Mouse (Mus musculus): ENCODE measurements around the gene Crlf1. TPM values are rescaled to one million over a fixed set of nuclear protein-coding genes. Genes with fewer than 3 reads are reported as not detected.

Gene Crlf1
- polyA plus RNA-seq, 1 experiment, result 0.70 TPM

- no peak for DNase-seq
- TF ChIP-seq POLR2A (IDR thresholded peaks at IDR 0.05; ENCODE audit: control insufficient read depth, extremely low read depth, insufficient read depth, low read length, poor library complexity) (no peak), CTCF (IDR thresholded peaks at IDR 0.05; ENCODE audit: borderline replicate concordance, control insufficient read depth, extremely low read depth, insufficient read depth, low read length, poor library complexity) (no peak)
- peaks cover 14% of the 10 kb centered on the region for H3K4me1 ChIP-seq (replicated peaks; ENCODE audit: control insufficient read depth, insufficient read depth, low read length)
- peaks cover 21% of the 10 kb centered on the region for H3K36me3 ChIP-seq (ENCODE audit: control insufficient read depth, insufficient read depth, low read length)
- H3K27ac ChIP-seq (ENCODE audit: control insufficient read depth, insufficient read depth, low read length), result no peak overlapping the region
- no peaks in the 10 kb centered on the region for H3K27me3 ChIP-seq (ENCODE audit: control insufficient read depth, insufficient read depth, low read length)
- 98% methylated on average over 12 of the region's 12 CpGs for WGBS
- H3K4me3 ChIP-seq (ENCODE audit: control insufficient read depth, insufficient read depth, low read length), result no peak overlapping the region
These were observed 41.3 kb downstream of the Crlf1 start for GRCm38 (mm10) chr8:70534281-70534680.

- no peak overlapping the region for H3K27ac ChIP-seq (ENCODE audit: control insufficient read depth, insufficient read depth, low read length)
- 96% methylated on average over 3 of the region's 3 CpGs for WGBS
- no peak for DNase-seq
- peaks cover 21% of the 10 kb centered on the region for H3K36me3 ChIP-seq (ENCODE audit: control insufficient read depth, insufficient read depth, low read length)
- H3K27me3 ChIP-seq (ENCODE audit: control insufficient read depth, insufficient read depth, low read length), result no peaks in the 10 kb centered on the region
- TF ChIP-seq CTCF (IDR thresholded peaks at IDR 0.05; ENCODE audit: borderline replicate concordance, control insufficient read depth, extremely low read depth, insufficient read depth, low read length, poor library complexity) (no peak), POLR2A (IDR thresholded peaks at IDR 0.05; ENCODE audit: control insufficient read depth, extremely low read depth, insufficient read depth, low read length, poor library complexity) (no peak)
- no peak overlapping the region for H3K4me3 ChIP-seq (ENCODE audit: control insufficient read depth, insufficient read depth, low read length)
- H3K4me1 ChIP-seq (replicated peaks; ENCODE audit: control insufficient read depth, insufficient read depth, low read length), result peaks cover 15% of the 10 kb centered on the region
These were observed 42.3 kb downstream of the Crlf1 start for GRCm38 (mm10) chr8:70535221-70535620.

- Histone ChIP-seq H3K4me1 (replicated peaks; ENCODE audit: control insufficient read depth, insufficient read depth, low read length) (peaks cover 20% of the 10 kb centered on the region), H3K36me3 (ENCODE audit: control insufficient read depth, insufficient read depth, low read length) (peaks cover 21% of the 10 kb centered on the region), H3K27me3 (ENCODE audit: control insufficient read depth, insufficient read depth, low read length) (no peaks in the 10 kb centered on the region), H3K27ac (ENCODE audit: control insufficient read depth, insufficient read depth, low read length) (no peak overlapping the region), H3K4me3 (ENCODE audit: control insufficient read depth, insufficient read depth, low read length) (no peak overlapping the region)
- no peak for TF ChIP-seq CTCF (IDR thresholded peaks at IDR 0.05; ENCODE audit: borderline replicate concordance, control insufficient read depth, extremely low read depth, insufficient read depth, low read length, poor library complexity)
- no peak for TF ChIP-seq POLR2A (IDR thresholded peaks at IDR 0.05; ENCODE audit: control insufficient read depth, extremely low read depth, insufficient read depth, low read length, poor library complexity)
- DNase-seq, result no peak
- WGBS, result 98% methylated on average over 2 of the region's 2 CpGs
These were observed 42.7 kb downstream of the Crlf1 start for GRCm38 (mm10) chr8:70535701-70536100.

- Histone ChIP-seq H3K4me1 (replicated peaks; ENCODE audit: control insufficient read depth, insufficient read depth, low read length) (peaks cover 28% of the 10 kb centered on the region), H3K36me3 (ENCODE audit: control insufficient read depth, insufficient read depth, low read length) (peaks cover under 1% of the 10 kb centered on the region), H3K4me3 (ENCODE audit: control insufficient read depth, insufficient read depth, low read length) (peak overlapping the region; percentile 64), H3K27me3 (ENCODE audit: control insufficient read depth, insufficient read depth, low read length) (no peaks in the 10 kb centered on the region), H3K27ac (ENCODE audit: control insufficient read depth, insufficient read depth, low read length) (no peak overlapping the region; the same call in 1 of the 2 replicates)
- DNase-seq, result peak; percentile 39
- WGBS, result 26% methylated on average over 24 of the region's 24 CpGs
- no peak for TF ChIP-seq CTCF (IDR thresholded peaks at IDR 0.05; ENCODE audit: borderline replicate concordance, control insufficient read depth, extremely low read depth, insufficient read depth, low read length, poor library complexity)
- no peak for TF ChIP-seq POLR2A (IDR thresholded peaks at IDR 0.05; ENCODE audit: control insufficient read depth, extremely low read depth, insufficient read depth, low read length, poor library complexity)
These were observed 45.1 kb downstream of the Crlf1 start for GRCm38 (mm10) chr8:70538024-70538579.

- TF ChIP-seq POLR2A (IDR thresholded peaks at IDR 0.05; ENCODE audit: control insufficient read depth, extremely low read depth, insufficient read depth, low read length, poor library complexity), result no peak; the same call in 1 of the 2 replicates
- no peak for TF ChIP-seq CTCF (IDR thresholded peaks at IDR 0.05; ENCODE audit: borderline replicate concordance, control insufficient read depth, extremely low read depth, insufficient read depth, low read length, poor library complexity)
- H3K36me3 ChIP-seq (ENCODE audit: control insufficient read depth, insufficient read depth, low read length), result no peaks in the 10 kb centered on the region; the same call in 1 of the 2 replicates
- no peaks in the 10 kb centered on the region for H3K27me3 ChIP-seq (ENCODE audit: control insufficient read depth, insufficient read depth, low read length)
- WGBS, result under 1% methylated on average over 32 of the region's 32 CpGs
- peaks cover 28% of the 10 kb centered on the region for H3K4me1 ChIP-seq (replicated peaks; ENCODE audit: control insufficient read depth, insufficient read depth, low read length)
- peak; percentile 100 for DNase-seq
- peak overlapping the region; percentile 64 for H3K4me3 ChIP-seq (ENCODE audit: control insufficient read depth, insufficient read depth, low read length)
- H3K27ac ChIP-seq (ENCODE audit: control insufficient read depth, insufficient read depth, low read length), result peak overlapping the region; percentile 69
These were observed 45.7 kb downstream of the Crlf1 start for GRCm38 (mm10) chr8:70538633-70539076.

GRCm38 (mm10) chr8:70539077-70539813 is 46.3 kb downstream of the Crlf1 start, which contains the start of gene Ell:
Ell (plus strand) TSS chr8:70539457.
- Histone ChIP-seq H3K36me3 (ENCODE audit: control insufficient read depth, insufficient read depth, low read length) (no peaks in the 10 kb centered on the region), H3K27ac (ENCODE audit: control insufficient read depth, insufficient read depth, low read length) (peak within 1 kb of the TSS; percentile 69), H3K27me3 (ENCODE audit: control insufficient read depth, insufficient read depth, low read length) (no peaks in the 10 kb centered on the region), H3K4me3 (ENCODE audit: control insufficient read depth, insufficient read depth, low read length) (peak within 1 kb of the TSS; percentile 64), H3K4me1 (replicated peaks; ENCODE audit: control insufficient read depth, insufficient read depth, low read length) (peaks cover 28% of the 10 kb centered on the region)
- under 1% methylated on average over 58 of the region's 58 CpGs for WGBS
- peak; percentile 99 for DNase-seq
- TF ChIP-seq POLR2A (IDR thresholded peaks at IDR 0.05; ENCODE audit: control insufficient read depth, extremely low read depth, insufficient read depth, low read length, poor library complexity) (peak; percentile 24), CTCF (IDR thresholded peaks at IDR 0.05; ENCODE audit: borderline replicate concordance, control insufficient read depth, extremely low read depth, insufficient read depth, low read length, poor library complexity) (peak; percentile 44; the same call in 1 of the 2 replicates)
